11 mouse cellular contexts compared by ENCODE assay signal in genomic region chr12:5246193-5246621, GRCm38 (mm10).
DNase-seq lines count a peak whose midpoint lies in the region; ATAC-seq and TF ChIP-seq lines count a peak whose summit lies in the region.
"Had no signal": no experiment of that assay in that cellular context is flagged by ENCODE, and none has a peak within 500 bp of the region (broad histone marks: within the 10 kb centered on the region; RNA-seq: fewer than 3 reads in every experiment).

No protein-coding gene starts in this region.

- H3K4me3 ChIP-seq in kidney, embryonic 15.5 days (replicated peaks), result no peak overlapping the region
- H3K4me3 ChIP-seq in hindbrain, postnatal 0 days (ENCODE audit: low read length), result no peak overlapping the region
- H3K4me3 ChIP-seq in midbrain, embryonic 15.5 days, result no peak overlapping the region
- H3K4me3 ChIP-seq: forebrain, embryonic 13.5 days had no signal

- H3K4me1 ChIP-seq in kidney, embryonic 15.5 days, result peaks cover 44% of the 10 kb centered on the region
- peaks cover 27% of the 10 kb centered on the region for H3K4me1 ChIP-seq in hindbrain, postnatal 0 days (ENCODE audit: insufficient read depth, low read length)
- peaks cover 21% of the 10 kb centered on the region for H3K4me1 ChIP-seq in midbrain, embryonic 15.5 days

- ATAC-seq in kidney, embryonic 15.5 days (replicated peaks; ENCODE audit: low FRiP score), result peak; percentile 65
- ATAC-seq in hindbrain, postnatal 0 days, result 0 out of 2 replicates have a peak, but pooled peaks have one; percentile 13
- no peak for ATAC-seq in midbrain, embryonic 15.5 days (replicated peaks)
- ATAC-seq: forebrain, embryonic 13.5 days; liver, postnatal 0 days had no signal

- WGBS in kidney, embryonic 15.5 days, result 48% methylated on average over 9 of the region's 9 CpGs
- 59% methylated on average over 9 of the region's 9 CpGs for WGBS in hindbrain, postnatal 0 days
- WGBS in midbrain, embryonic 15.5 days, result 91% methylated on average over 9 of the region's 9 CpGs

- peak; percentile 21 for DNase-seq in cerebellum, adult 9-11 months
- DNase-seq in cerebellum, adult 9-10 months, result no peak
- no peak for DNase-seq in kidney, postnatal 14 days
- peak; percentile 76 for DNase-seq in adrenal gland, postnatal 10 days
- no peak for DNase-seq in hindbrain, postnatal 0 days (ENCODE audit: low spot score)
- DNase-seq in MN1 (ENCODE audit: low spot score), result no peak
- DNase-seq: embryo, embryonic 11 days; liver, postnatal 0 days had no signal

- no peaks in the 10 kb centered on the region for H3K36me3 ChIP-seq in kidney, embryonic 15.5 days
- no peaks in the 10 kb centered on the region for H3K36me3 ChIP-seq in hindbrain, postnatal 0 days (ENCODE audit: insufficient read depth, low read length)
- no peaks in the 10 kb centered on the region for H3K36me3 ChIP-seq in midbrain, embryonic 15.5 days (replicated peaks)

- no peak overlapping the region for H3K4me2 ChIP-seq in kidney, embryonic 15.5 days
- no peak overlapping the region for H3K4me2 ChIP-seq in hindbrain, postnatal 0 days (ENCODE audit: low read depth, low read length)
- no peak overlapping the region for H3K4me2 ChIP-seq in midbrain, embryonic 15.5 days
- H3K4me2 ChIP-seq: forebrain, embryonic 13.5 days had no signal

- no peak for TF ChIP-seq CTCF in hindbrain, postnatal 0 days (IDR thresholded peaks at IDR 0.05; ENCODE audit: low read depth)

- no peaks in the 10 kb centered on the region for H3K27me3 ChIP-seq in kidney, embryonic 15.5 days
- H3K27me3 ChIP-seq in hindbrain, postnatal 0 days (ENCODE audit: insufficient read depth, low read length), result no peaks in the 10 kb centered on the region
- no peaks in the 10 kb centered on the region for H3K27me3 ChIP-seq in midbrain, embryonic 15.5 days (replicated peaks)
- H3K27me3 ChIP-seq: forebrain, embryonic 13.5 days had no signal

- no peaks in the 10 kb centered on the region for H3K9me3 ChIP-seq in kidney, embryonic 15.5 days (replicated peaks)
- no peaks in the 10 kb centered on the region for H3K9me3 ChIP-seq in hindbrain, postnatal 0 days (ENCODE audit: low read length)
- no peaks in the 10 kb centered on the region for H3K9me3 ChIP-seq in midbrain, embryonic 15.5 days
- H3K9me3 ChIP-seq: forebrain, embryonic 13.5 days had no signal

- H3K27ac ChIP-seq in kidney, embryonic 15.5 days, result 0 out of 2 replicates have a peak overlapping the region, but pooled peaks have one; percentile 27
- H3K27ac ChIP-seq in hindbrain, postnatal 0 days, result peak overlapping the region; percentile 41; the same call in 1 of the 2 replicates
- no peak overlapping the region for H3K27ac ChIP-seq in midbrain, embryonic 15.5 days
- H3K27ac ChIP-seq: forebrain, embryonic 13.5 days had no signal

- no peak overlapping the region for H3K9ac ChIP-seq in kidney, embryonic 15.5 days
- H3K9ac ChIP-seq in hindbrain, postnatal 0 days (replicated peaks; ENCODE audit: low read length), result no peak overlapping the region
- no peak overlapping the region for H3K9ac ChIP-seq in midbrain, embryonic 15.5 days
- H3K9ac ChIP-seq: forebrain, embryonic 13.5 days; liver, postnatal 0 days had no signal

Comparison
In these comparisons a context has a peak if more than half of its experiments do, and no peak if none do; other contexts are left out.
1. DNase-seq: peak in cerebellum, adult 9-11 months (single experiment) and adrenal gland, postnatal 10 days (single experiment); none in cerebellum, adult 9-10 months (single experiment), kidney, postnatal 14 days (single experiment), hindbrain, postnatal 0 days (single experiment) and MN1 (single experiment).